Mouse (Mus musculus): Measurements from ENCODE around the gene Rnf144b. TPM values are rescaled to one million over a fixed set of nuclear protein-coding genes. Genes with fewer than 3 reads are reported as not detected.
A peak's percentile ranks its signal among the peaks of the same experiment; 100 is the strongest.

The Rnf144b gene
- total and polyA plus RNA-seq, 3 experiments = 8.0 to 31.0 (median 18.1) TPM

DNA sequence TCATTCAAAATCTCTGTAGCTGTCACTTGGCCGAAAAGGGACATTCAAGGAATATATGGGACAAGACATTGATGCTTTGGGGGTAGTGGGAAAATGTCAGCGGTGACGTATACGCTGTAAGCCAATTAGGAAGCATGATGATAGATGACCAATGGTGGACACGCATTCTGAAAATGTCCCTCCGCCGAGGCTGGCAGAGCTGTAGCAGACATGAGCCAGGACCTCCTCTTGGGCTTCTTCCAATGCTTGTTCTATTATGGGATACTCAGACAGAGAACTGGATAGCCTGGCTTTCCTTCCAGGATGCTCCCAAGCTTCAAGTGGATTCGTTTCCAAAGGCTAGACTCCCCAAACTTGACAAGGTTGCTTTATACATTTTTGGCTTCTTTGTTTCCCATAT is 141.9 kb downstream of the Rnf144b start:
- Histone ChIP-seq H3K36me3 (ENCODE audit: control insufficient read depth, insufficient read depth, low read length) (no peaks in the 10 kb centered on the region), H3K79me2 (replicated peaks; ENCODE audit: control insufficient read depth, insufficient read depth, low read length) (no peaks in the 10 kb centered on the region), H3K4me3 (no peak overlapping the region), H3K4me1 (ENCODE audit: control insufficient read depth, insufficient read depth, low read length) (no peaks in the 10 kb centered on the region), H3K27ac (peak overlapping the region; percentile 48), H3K9ac (ENCODE audit: low read depth, low read length) (no peak overlapping the region), H3K27me3 (ENCODE audit: control insufficient read depth, insufficient read depth, low read length) (no peaks in the 10 kb centered on the region)
- DNase-seq = peak; percentile 40 to 66
- TF ChIP-seq EP300 (IDR thresholded peaks at IDR 0.05; ENCODE audit: insufficient read depth, low read depth, low read length) = no peak
- no peak for TF ChIP-seq POLR2A (IDR thresholded peaks at IDR 0.05; ENCODE audit: insufficient read depth, low read depth, low read length)
- TF ChIP-seq CTCF (IDR thresholded peaks at IDR 0.05) = no peak
- 51% methylated on average over 8 of the region's 8 CpGs for WGBS
- intact Hi-C loops (cut with DNase I) = no loop called here

- no peaks in the 10 kb centered on the region for H3K79me2 ChIP-seq (replicated peaks; ENCODE audit: control insufficient read depth, insufficient read depth, low read length)
- no peaks in the 10 kb centered on the region for H3K4me1 ChIP-seq (ENCODE audit: control insufficient read depth, insufficient read depth, low read length)
- no peak for DNase-seq
- H3K36me3 ChIP-seq (ENCODE audit: control insufficient read depth, insufficient read depth, low read length) = no peaks in the 10 kb centered on the region
- intact Hi-C loops (cut with DNase I) = no loop called here
- no peak overlapping the region for H3K9ac ChIP-seq (ENCODE audit: low read depth, low read length)
- no peak overlapping the region for H3K4me3 ChIP-seq
- 88% methylated on average over 7 of the region's 7 CpGs for WGBS
- H3K27me3 ChIP-seq (ENCODE audit: control insufficient read depth, insufficient read depth, low read length) = no peaks in the 10 kb centered on the region
- no peak overlapping the region for H3K27ac ChIP-seq
- TF ChIP-seq POLR2A (IDR thresholded peaks at IDR 0.05; ENCODE audit: insufficient read depth, low read depth, low read length) (no peak), CTCF (IDR thresholded peaks at IDR 0.05) (no peak), EP300 (IDR thresholded peaks at IDR 0.05; ENCODE audit: insufficient read depth, low read depth, low read length) (no peak)
Measured at GRCm38 (mm10) chr13:47266411-47266810, 144.0 kb downstream of the Rnf144b start.

DNA sequence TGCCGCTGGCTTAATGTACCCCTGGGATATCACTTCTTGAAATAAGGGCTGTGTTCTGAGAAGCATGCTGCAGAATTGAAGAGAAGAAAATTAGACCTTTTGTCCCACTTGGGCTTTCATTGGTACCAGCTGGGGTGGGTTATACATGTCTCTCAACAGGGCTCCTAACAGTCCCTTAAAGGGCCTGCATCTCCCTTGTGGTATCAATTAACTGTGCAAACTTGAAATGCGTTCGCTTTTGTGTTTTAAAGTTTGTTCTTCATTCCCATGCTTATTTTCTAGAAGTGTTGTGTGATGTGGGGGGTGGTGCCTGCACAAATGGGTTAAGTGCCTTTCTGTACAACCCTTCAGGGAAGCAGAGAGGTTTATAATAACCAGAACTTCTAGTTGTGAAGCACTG is 145.8 kb downstream of the Rnf144b start:
- no peak overlapping the region for H3K4me3 ChIP-seq
- H3K4me1 ChIP-seq (ENCODE audit: control insufficient read depth, insufficient read depth, low read length) = no peaks in the 10 kb centered on the region
- no peak for DNase-seq
- intact Hi-C loops (cut with DNase I) = no loop called here
- no peak overlapping the region for H3K9ac ChIP-seq (ENCODE audit: low read depth, low read length)
- no peak overlapping the region for H3K27ac ChIP-seq
- WGBS = 98% methylated on average over 3 of the region's 3 CpGs
- H3K36me3 ChIP-seq (ENCODE audit: control insufficient read depth, insufficient read depth, low read length) = no peaks in the 10 kb centered on the region
- no peaks in the 10 kb centered on the region for H3K27me3 ChIP-seq (ENCODE audit: control insufficient read depth, insufficient read depth, low read length)
- no peaks in the 10 kb centered on the region for H3K79me2 ChIP-seq (replicated peaks; ENCODE audit: control insufficient read depth, insufficient read depth, low read length)
- no peak for TF ChIP-seq POLR2A (IDR thresholded peaks at IDR 0.05; ENCODE audit: insufficient read depth, low read depth, low read length)
- no peak for TF ChIP-seq CTCF (IDR thresholded peaks at IDR 0.05)

- TF ChIP-seq CTCF (IDR thresholded peaks at IDR 0.05) (no peak), EP300 (IDR thresholded peaks at IDR 0.05; ENCODE audit: insufficient read depth, low read depth, low read length) (no peak), POLR2A (IDR thresholded peaks at IDR 0.05; ENCODE audit: insufficient read depth, low read depth, low read length) (no peak)
- intact Hi-C loops (cut with DNase I) = no loop called here
- H3K36me3 ChIP-seq (ENCODE audit: control insufficient read depth, insufficient read depth, low read length) = no peaks in the 10 kb centered on the region
- no peak for DNase-seq
- no peaks in the 10 kb centered on the region for H3K27me3 ChIP-seq (ENCODE audit: control insufficient read depth, insufficient read depth, low read length)
- H3K79me2 ChIP-seq (replicated peaks; ENCODE audit: control insufficient read depth, insufficient read depth, low read length) = no peaks in the 10 kb centered on the region
- H3K4me3 ChIP-seq = no peak overlapping the region
- peaks cover 5% of the 10 kb centered on the region for H3K4me1 ChIP-seq (ENCODE audit: control insufficient read depth, insufficient read depth, low read length)
- WGBS = 34% methylated on average over 8 of the region's 8 CpGs
- no peak overlapping the region for H3K9ac ChIP-seq (ENCODE audit: low read depth, low read length)
- no peak overlapping the region for H3K27ac ChIP-seq
Measured at GRCm38 (mm10) chr13:47272928-47273327, 150.5 kb downstream of the Rnf144b start.

GRCm38 (mm10) chr13:47273487-47273886 is 151.0 kb downstream of the Rnf144b start:
- H3K4me1 ChIP-seq (ENCODE audit: control insufficient read depth, insufficient read depth, low read length) = peaks cover 8% of the 10 kb centered on the region
- no peak overlapping the region for H3K9ac ChIP-seq (ENCODE audit: low read depth, low read length)
- DNase-seq = no peak
- no peak overlapping the region for H3K4me3 ChIP-seq
- TF ChIP-seq EP300 (IDR thresholded peaks at IDR 0.05; ENCODE audit: insufficient read depth, low read depth, low read length) (no peak), POLR2A (IDR thresholded peaks at IDR 0.05; ENCODE audit: insufficient read depth, low read depth, low read length) (no peak), CTCF (IDR thresholded peaks at IDR 0.05) (no peak)
- intact Hi-C loops (cut with DNase I) = no loop called here
- H3K36me3 ChIP-seq (ENCODE audit: control insufficient read depth, insufficient read depth, low read length) = no peaks in the 10 kb centered on the region
- no peaks in the 10 kb centered on the region for H3K27me3 ChIP-seq (ENCODE audit: control insufficient read depth, insufficient read depth, low read length)
- H3K27ac ChIP-seq = no peak overlapping the region
- H3K79me2 ChIP-seq (replicated peaks; ENCODE audit: control insufficient read depth, insufficient read depth, low read length) = no peaks in the 10 kb centered on the region
- WGBS = 23% methylated on average over 11 of the region's 11 CpGs

DNA sequence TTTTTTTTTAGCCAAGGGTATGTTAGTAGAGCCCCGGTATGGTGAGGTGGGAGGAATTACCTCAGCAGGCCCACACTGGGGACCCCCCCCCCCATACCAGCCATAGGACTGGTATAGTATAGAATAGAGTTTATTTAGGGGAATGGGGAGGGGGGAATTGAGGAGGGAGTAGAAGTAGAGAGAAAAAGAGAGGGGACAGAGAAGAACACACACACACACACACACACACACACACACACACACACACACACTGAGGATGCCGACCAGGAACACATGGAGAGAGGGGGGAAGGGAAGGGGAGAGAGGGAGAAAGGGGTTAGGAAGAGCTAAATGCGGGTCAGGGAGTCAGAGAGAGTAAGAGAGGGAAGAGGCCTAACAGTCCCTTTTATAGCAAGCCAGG is 151.7 kb downstream of the Rnf144b start:
- Histone ChIP-seq H3K9ac (ENCODE audit: low read depth, low read length) (no peak overlapping the region), H3K27me3 (ENCODE audit: control insufficient read depth, insufficient read depth, low read length) (no peaks in the 10 kb centered on the region), H3K4me1 (ENCODE audit: control insufficient read depth, insufficient read depth, low read length) (peaks cover 8% of the 10 kb centered on the region), H3K36me3 (ENCODE audit: control insufficient read depth, insufficient read depth, low read length) (no peaks in the 10 kb centered on the region), H3K4me3 (no peak overlapping the region), H3K79me2 (replicated peaks; ENCODE audit: control insufficient read depth, insufficient read depth, low read length) (no peaks in the 10 kb centered on the region), H3K27ac (no peak overlapping the region)
- WGBS = 59% methylated on average over 3 of the region's 3 CpGs
- no peak for DNase-seq
- TF ChIP-seq POLR2A (IDR thresholded peaks at IDR 0.05; ENCODE audit: insufficient read depth, low read depth, low read length) (no peak), EP300 (IDR thresholded peaks at IDR 0.05; ENCODE audit: insufficient read depth, low read depth, low read length) (no peak), CTCF (IDR thresholded peaks at IDR 0.05) (no peak)
- intact Hi-C loops (cut with DNase I) = no loop called here

Measured in heart, adult 2 months (tissue).